Mouse (Mus musculus): ENCODE results near the gene Klhl31. TPM values are rescaled to one million over a fixed set of nuclear protein-coding genes. Genes with fewer than 3 reads are reported as not detected.

The Klhl31 gene
- polyA plus RNA-seq, 1 experiment, result 1.7 TPM

GRCm38 (mm10) chr9:77615868-77616267 lies 20.4 kb upstream of the Klhl31 start:
- H3K4me3 ChIP-seq (ENCODE audit: insufficient read depth, low read depth, low read length), result no peak overlapping the region
- no peak overlapping the region for H3K27ac ChIP-seq (replicated peaks; ENCODE audit: low read depth, low read length)

GRCm38 (mm10) chr9:77616796-77617195 lies 19.5 kb upstream of the Klhl31 start:
- Histone ChIP-seq H3K4me3 (ENCODE audit: insufficient read depth, low read depth, low read length) (no peak overlapping the region), H3K4me1 (ENCODE audit: control insufficient read depth, insufficient read depth, insufficient read length, low read length) (no peaks in the 10 kb centered on the region), H3K27ac (replicated peaks; ENCODE audit: low read depth, low read length) (no peak overlapping the region)

More at GRCm38 (mm10) chr9:77615868-77616267, 20.4 kb upstream of the Klhl31 start:
- H3K4me1 ChIP-seq (ENCODE audit: control insufficient read depth, insufficient read depth, insufficient read length, low read length), result no peaks in the 10 kb centered on the region

DNA sequence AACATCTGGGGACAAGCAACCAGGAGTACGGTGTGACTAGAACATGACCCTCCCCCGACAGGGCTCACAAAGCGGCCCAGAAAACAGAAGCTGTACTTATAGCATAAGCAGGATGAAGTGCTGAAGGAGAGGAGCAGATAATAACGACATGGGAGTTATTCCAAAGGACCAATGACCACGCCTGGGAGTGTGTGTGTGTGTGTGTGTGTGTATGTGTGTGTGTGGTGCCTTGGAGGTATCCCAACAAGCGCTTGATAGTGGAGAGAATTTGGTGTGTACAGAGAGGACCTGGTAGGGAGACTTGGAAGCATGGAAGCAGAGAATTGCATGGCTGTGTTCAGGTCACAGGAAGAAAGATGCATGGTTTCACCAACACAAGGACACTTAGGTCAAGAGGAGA lies 18.5 kb upstream of the Klhl31 start:
- Histone ChIP-seq H3K27ac (replicated peaks; ENCODE audit: low read depth, low read length) (no peak overlapping the region), H3K4me3 (ENCODE audit: insufficient read depth, low read depth, low read length) (no peak overlapping the region), H3K4me1 (ENCODE audit: control insufficient read depth, insufficient read depth, insufficient read length, low read length) (no peaks in the 10 kb centered on the region)

GRCm38 (mm10) chr9:77618392-77618791 lies 17.9 kb upstream of the Klhl31 start:
- Histone ChIP-seq H3K4me3 (ENCODE audit: insufficient read depth, low read depth, low read length) (no peak overlapping the region), H3K4me1 (ENCODE audit: control insufficient read depth, insufficient read depth, insufficient read length, low read length) (no peaks in the 10 kb centered on the region), H3K27ac (replicated peaks; ENCODE audit: low read depth, low read length) (no peak overlapping the region)

GRCm38 (mm10) chr9:77620077-77620476 lies 16.2 kb upstream of the Klhl31 start:
- H3K4me1 ChIP-seq (ENCODE audit: control insufficient read depth, insufficient read depth, insufficient read length, low read length), result no peaks in the 10 kb centered on the region
- H3K27ac ChIP-seq (replicated peaks; ENCODE audit: low read depth, low read length), result no peak overlapping the region
- H3K4me3 ChIP-seq (ENCODE audit: insufficient read depth, low read depth, low read length), result no peak overlapping the region

DNA sequence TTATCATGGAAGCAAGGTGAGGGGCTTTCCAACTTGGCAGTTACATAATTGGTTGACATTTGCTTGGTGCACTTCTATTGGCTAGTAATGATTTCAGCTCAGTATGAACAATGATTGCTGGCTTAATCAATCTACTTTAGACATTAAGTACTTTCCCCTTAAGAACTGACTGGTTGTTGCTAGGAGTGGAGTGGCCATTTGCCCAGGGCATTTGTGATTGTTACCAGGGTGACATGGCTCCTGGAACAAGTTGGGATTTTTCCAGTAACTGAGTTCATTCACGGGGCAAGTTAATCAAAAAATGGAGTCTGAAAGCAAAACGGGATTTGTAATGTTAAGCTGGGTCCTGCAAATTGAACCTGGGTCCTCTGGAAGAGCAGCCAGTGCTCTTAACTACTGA lies 15.8 kb upstream of the Klhl31 start:
- H3K4me3 ChIP-seq (ENCODE audit: insufficient read depth, low read depth, low read length), result no peak overlapping the region
- H3K27ac ChIP-seq (replicated peaks; ENCODE audit: low read depth, low read length), result no peak overlapping the region
- H3K4me1 ChIP-seq (ENCODE audit: control insufficient read depth, insufficient read depth, insufficient read length, low read length), result no peaks in the 10 kb centered on the region

DNA sequence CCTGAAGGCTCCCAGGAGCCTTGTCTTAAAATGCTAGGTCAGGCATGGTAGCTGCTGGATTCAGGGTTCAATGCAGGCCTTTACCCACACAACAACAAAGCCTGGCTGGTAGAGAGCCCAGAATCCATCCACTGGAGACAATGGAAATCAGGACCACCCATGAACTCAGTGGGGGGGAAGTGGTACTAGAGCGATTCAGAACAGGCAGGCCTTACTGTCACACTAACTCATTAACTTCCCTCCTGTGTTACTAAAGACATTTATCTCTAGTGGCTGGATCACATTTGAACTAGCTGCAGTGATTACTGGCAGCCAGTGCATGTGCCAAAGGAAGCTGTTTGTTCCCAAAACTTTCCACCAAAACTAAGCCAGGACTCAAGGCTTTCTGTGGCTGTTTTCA lies 13.4 kb upstream of the Klhl31 start:
- Histone ChIP-seq H3K4me1 (ENCODE audit: control insufficient read depth, insufficient read depth, insufficient read length, low read length) (no peaks in the 10 kb centered on the region), H3K27ac (replicated peaks; ENCODE audit: low read depth, low read length) (no peak overlapping the region), H3K4me3 (ENCODE audit: insufficient read depth, low read depth, low read length) (no peak overlapping the region)

- Histone ChIP-seq H3K4me1 (ENCODE audit: control insufficient read depth, insufficient read depth, insufficient read length, low read length) (no peaks in the 10 kb centered on the region), H3K27ac (replicated peaks; ENCODE audit: low read depth, low read length) (no peak overlapping the region), H3K4me3 (ENCODE audit: insufficient read depth, low read depth, low read length) (no peak overlapping the region)
These were observed 12.8 kb upstream of the Klhl31 start for GRCm38 (mm10) chr9:77623318-77624050.

- no peak overlapping the region for H3K4me3 ChIP-seq (ENCODE audit: insufficient read depth, low read depth, low read length)
- no peaks in the 10 kb centered on the region for H3K4me1 ChIP-seq (ENCODE audit: control insufficient read depth, insufficient read depth, insufficient read length, low read length)
- H3K27ac ChIP-seq (replicated peaks; ENCODE audit: low read depth, low read length), result no peak overlapping the region
These were observed 12.1 kb upstream of the Klhl31 start for GRCm38 (mm10) chr9:77624171-77624570.

DNA sequence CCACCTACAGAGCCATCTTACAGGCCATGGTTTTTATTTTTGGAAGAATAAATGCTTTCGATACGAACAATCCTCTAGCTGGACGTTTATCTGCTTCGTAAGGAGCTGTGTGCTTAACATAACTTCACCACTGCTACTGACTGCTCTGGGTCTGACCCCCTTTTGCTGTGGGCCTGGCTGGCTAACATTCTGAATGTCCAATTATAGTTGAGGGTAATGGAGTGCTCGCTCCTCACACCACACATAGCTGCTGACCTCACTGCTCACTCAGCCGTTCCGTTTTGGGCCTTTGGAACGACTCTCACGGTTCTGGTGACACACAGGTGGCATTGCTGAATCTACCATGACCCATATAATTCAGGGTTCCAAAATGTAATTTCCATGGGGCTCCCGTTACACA lies 7.6 kb upstream of the Klhl31 start:
- Histone ChIP-seq H3K4me1 (ENCODE audit: control insufficient read depth, insufficient read depth, insufficient read length, low read length) (no peaks in the 10 kb centered on the region), H3K4me3 (ENCODE audit: insufficient read depth, low read depth, low read length) (no peak overlapping the region), H3K27ac (replicated peaks; ENCODE audit: low read depth, low read length) (no peak overlapping the region)

- Histone ChIP-seq H3K4me3 (ENCODE audit: insufficient read depth, low read depth, low read length) (no peak overlapping the region), H3K27ac (replicated peaks; ENCODE audit: low read depth, low read length) (no peak overlapping the region), H3K4me1 (ENCODE audit: control insufficient read depth, insufficient read depth, insufficient read length, low read length) (no peaks in the 10 kb centered on the region)
These were observed 6.6 kb upstream of the Klhl31 start for GRCm38 (mm10) chr9:77629708-77630107.

- H3K27ac ChIP-seq (replicated peaks; ENCODE audit: low read depth, low read length), result no peak overlapping the region
- H3K4me1 ChIP-seq (ENCODE audit: control insufficient read depth, insufficient read depth, insufficient read length, low read length), result no peaks in the 10 kb centered on the region
- H3K4me3 ChIP-seq (ENCODE audit: insufficient read depth, low read depth, low read length), result no peak overlapping the region
These were observed 5.5 kb upstream of the Klhl31 start for GRCm38 (mm10) chr9:77630764-77631163.

- no peak overlapping the region for H3K27ac ChIP-seq (replicated peaks; ENCODE audit: low read depth, low read length)
- no peak overlapping the region for H3K4me3 ChIP-seq (ENCODE audit: insufficient read depth, low read depth, low read length)
These were observed 3.9 kb upstream of the Klhl31 start for GRCm38 (mm10) chr9:77632432-77632831.

DNA sequence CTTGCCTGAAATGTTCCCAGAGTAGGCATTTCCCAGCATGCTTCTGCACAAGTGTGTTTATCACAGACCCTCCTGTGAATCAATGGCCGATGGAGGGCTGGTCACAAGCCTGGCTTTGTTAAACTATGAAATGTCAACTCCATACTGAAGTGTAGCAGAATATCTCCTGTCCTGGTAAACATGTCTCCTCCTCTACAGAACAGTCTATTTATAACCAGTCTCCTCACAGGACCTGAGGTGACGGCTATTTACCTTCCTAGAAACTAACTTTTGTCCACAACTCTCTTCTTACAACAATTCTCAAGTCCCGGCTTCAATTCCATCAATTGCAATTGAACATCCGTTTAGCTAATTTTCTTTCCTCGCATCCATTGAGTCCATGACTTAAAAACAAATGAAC lies 297 bp upstream of the Klhl31 start:
- H3K4me3 ChIP-seq (ENCODE audit: insufficient read depth, low read depth, low read length), result no peak overlapping the region
- no peaks in the 10 kb centered on the region for H3K4me1 ChIP-seq (ENCODE audit: control insufficient read depth, insufficient read depth, insufficient read length, low read length)
- H3K27ac ChIP-seq (replicated peaks; ENCODE audit: low read depth, low read length), result no peak overlapping the region

More at GRCm38 (mm10) chr9:77632432-77632831, 3.9 kb upstream of the Klhl31 start:
- H3K4me1 ChIP-seq (ENCODE audit: control insufficient read depth, insufficient read depth, insufficient read length, low read length), result no peaks in the 10 kb centered on the region

- Histone ChIP-seq H3K4me1 (ENCODE audit: control insufficient read depth, insufficient read depth, insufficient read length, low read length) (no peaks in the 10 kb centered on the region), H3K4me3 (ENCODE audit: insufficient read depth, low read depth, low read length) (no peak overlapping the region), H3K27ac (replicated peaks; ENCODE audit: low read depth, low read length) (no peak overlapping the region)
These were observed 1.1 kb downstream of the Klhl31 start for GRCm38 (mm10) chr9:77637357-77637756.

- H3K4me1 ChIP-seq (ENCODE audit: control insufficient read depth, insufficient read depth, insufficient read length, low read length), result no peaks in the 10 kb centered on the region
- no peak overlapping the region for H3K27ac ChIP-seq (replicated peaks; ENCODE audit: low read depth, low read length)
- no peak overlapping the region for H3K4me3 ChIP-seq (ENCODE audit: insufficient read depth, low read depth, low read length)
These were observed 8.9 kb downstream of the Klhl31 start for GRCm38 (mm10) chr9:77645176-77645575.
